Mouse (Mus musculus) induced T-regulatory cell, adult 2 months (primary cell): ENCODE data around the gene Gpr68.

Experiments
- DNase-seq: peaks from one replicate; pipeline ENCODE4 v3.0.0-alpha.2; 2012; ENCODE audit warnings: low read depth

The Gpr68 gene

GRCm38 (mm10) chr12:100907598-100908297 lies at the start of gene Gpr68:
TSS of gene Gpr68 (minus strand) at chr12:100908198.
- peak; percentile 53 for DNase-seq

DNA sequence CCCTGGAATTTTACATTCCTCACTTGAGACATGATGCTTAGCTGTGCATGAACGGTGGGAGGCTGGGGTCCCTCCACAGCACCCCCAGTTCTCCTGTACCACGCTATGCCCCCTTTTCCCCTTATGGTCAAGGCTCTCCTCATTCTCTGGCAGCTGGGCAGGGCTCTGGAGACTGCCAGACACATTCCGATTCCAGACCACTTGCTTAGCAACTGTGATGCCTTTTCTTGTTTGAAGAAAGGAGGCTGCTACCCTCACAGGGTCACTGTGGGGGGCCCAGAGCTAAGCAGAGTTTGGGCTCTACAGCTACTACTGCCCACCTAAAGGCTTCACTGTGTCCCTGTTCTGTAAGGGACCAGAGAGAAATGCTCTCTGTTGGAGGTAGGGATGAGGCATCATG lies 49.3 kb upstream of the Gpr68 start:
- no peak for DNase-seq

DNA sequence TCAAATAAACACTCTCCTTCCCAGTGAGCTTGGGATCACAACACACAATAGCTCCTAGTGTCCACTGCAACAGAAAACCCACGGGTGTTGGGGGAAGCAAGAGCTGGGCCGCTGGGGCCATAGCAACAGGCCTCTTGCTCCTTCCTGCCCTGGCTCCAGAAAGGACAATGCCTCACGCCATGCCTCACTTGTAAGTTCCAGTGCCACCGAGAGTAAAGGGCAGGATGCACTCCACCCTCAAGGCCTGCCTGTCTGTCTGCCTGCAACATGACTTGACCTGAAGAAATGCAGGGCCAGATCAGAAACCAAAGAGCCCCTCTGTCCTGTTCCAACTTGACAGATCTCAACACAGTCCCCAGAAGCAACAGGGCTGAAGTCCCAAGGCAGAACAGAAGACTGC lies 48.8 kb upstream of the Gpr68 start:
- no peak for DNase-seq

- no peak for DNase-seq
Measured at GRCm38 (mm10) chr12:100956028-100956427, 48.0 kb upstream of the Gpr68 start.

- no peak for DNase-seq
Measured at GRCm38 (mm10) chr12:100953926-100954325, 45.9 kb upstream of the Gpr68 start.

- DNase-seq, result peak; percentile 90
Measured at GRCm38 (mm10) chr12:100952193-100952931, 44.4 kb upstream of the Gpr68 start.

DNA sequence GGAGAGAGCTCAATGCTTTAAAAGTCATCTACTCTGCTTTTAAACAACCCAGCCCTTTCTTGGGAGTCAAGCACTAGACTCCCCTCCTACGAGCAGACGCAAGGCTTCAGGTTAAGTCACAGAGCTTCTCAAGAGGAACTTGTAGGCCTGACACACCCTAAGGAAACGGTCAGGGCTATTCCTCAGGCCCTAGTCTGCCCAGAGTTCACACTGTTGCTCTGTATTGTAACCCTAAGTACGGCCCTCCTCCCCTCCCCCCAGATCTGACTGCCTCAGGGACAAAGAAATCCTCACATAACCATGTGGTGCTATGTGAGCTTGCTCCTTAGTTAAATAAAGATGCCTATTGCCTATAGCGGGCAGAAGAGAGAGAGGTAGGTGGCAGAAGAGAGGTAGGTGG lies 41.1 kb upstream of the Gpr68 start:
- no peak for DNase-seq

- DNase-seq, result no peak
Measured at GRCm38 (mm10) chr12:100948021-100948420, 40.0 kb upstream of the Gpr68 start.

DNA sequence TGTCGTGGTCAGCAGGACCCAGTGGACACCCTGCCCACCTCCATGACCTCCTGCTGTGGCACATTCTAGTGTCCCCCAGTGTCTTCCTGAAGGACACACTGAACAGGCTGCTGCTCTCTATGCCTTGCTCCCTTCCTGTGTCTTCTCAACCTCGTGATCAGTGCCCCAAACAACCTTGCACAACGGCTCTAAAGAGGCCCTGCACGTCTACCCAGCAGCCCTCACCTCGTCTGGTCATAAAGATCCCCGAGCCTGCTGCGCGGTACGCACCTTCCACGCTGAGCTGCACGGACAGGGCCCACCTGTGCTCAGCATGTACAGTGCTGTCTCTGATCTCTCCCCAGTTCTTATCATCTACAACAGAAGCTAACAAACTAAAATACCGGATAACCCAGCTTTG lies 38.0 kb upstream of the Gpr68 start:
- DNase-seq, result no peak

DNA sequence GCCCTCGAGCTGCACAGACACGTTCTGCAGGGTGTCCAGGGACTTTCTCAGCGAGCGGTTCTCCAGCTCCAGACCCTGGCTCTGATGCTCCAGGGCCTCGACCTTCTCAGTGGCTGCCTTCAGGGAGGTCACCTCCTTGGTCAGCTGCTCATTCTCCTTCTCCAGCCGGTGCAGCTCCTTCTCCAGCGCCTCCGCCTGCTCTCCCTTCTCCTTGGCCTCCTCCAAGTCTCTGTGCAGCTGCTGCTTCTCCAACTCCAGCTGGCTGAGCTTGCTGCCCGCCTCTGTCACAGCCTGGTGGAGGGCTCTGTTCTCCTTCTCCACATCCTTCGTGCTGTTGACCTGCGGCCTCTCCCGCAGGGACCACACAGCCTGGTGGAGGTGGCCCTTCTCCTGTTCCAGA lies 37.5 kb upstream of the Gpr68 start:
- DNase-seq, result no peak

- DNase-seq, result no peak
Measured at GRCm38 (mm10) chr12:100944921-100945336, 36.9 kb upstream of the Gpr68 start.

DNA sequence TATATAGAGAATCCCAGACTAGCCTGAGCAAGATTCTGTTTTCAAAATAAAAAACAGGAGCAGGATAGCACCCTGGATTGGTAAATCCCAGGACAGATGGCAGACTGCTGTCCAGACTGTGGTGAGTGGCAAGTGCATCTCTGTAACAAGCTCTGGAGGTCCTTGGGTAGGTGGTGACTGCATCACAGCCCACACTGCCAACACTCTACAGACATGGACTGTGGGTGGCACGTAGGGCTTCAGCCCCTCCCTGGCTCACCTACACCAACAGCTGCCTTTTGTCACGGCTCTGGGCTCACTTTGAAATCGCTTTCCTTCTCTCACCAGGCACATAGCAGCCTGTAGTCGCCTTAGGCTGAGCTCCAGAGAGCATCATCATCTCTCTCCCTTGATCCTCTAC lies 35.1 kb upstream of the Gpr68 start:
- DNase-seq, result no peak

- no peak for DNase-seq
Measured at GRCm38 (mm10) chr12:100941361-100941760, 33.4 kb upstream of the Gpr68 start.

DNA sequence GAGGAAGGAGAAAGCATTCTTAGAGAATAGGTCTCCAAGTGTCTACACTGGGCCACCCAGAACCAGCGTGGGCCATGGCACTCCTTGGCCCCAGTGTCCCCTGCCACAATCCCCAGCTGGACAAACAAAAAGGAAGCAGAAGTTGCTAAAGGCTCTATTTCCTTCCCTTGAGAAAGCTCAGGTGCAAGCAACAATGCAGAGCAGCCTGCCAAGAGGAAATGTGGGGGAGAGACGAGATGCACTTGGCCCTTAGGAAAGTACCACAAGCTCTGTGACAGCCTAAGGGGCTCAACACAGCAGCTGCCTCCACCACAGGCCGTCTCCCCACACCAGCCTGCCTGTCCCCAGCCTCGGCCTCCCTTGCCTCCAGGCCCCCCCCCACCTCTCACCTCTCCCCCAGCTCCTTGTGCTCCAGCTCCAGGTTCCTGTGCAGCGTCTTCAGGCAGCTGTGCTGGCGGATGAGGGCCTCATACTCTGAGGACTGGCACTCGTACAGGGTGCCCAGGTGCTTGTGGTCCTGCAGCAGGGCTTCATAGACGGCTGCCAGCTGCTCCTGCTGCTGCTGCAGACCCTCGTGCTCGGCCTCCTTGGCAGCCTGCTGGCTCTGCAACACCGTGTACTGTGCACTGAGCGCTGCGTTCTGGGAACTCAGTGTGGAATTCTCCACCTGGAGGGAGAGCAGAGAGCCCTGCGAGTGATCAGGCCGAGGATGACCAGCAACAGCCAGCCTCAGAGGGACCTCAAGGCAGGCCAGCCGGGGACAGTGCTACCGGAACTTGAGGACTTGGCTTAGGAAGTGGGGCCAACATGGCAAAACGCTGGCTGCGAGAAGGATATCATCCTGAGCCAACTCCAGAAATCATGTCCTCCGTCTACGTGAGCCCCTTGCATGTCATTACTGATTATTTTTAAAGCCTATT lies 29.7 kb upstream of the Gpr68 start:
- no peak for DNase-seq

GRCm38 (mm10) chr12:100936737-100937136 lies 28.7 kb upstream of the Gpr68 start:
- no peak for DNase-seq

DNA sequence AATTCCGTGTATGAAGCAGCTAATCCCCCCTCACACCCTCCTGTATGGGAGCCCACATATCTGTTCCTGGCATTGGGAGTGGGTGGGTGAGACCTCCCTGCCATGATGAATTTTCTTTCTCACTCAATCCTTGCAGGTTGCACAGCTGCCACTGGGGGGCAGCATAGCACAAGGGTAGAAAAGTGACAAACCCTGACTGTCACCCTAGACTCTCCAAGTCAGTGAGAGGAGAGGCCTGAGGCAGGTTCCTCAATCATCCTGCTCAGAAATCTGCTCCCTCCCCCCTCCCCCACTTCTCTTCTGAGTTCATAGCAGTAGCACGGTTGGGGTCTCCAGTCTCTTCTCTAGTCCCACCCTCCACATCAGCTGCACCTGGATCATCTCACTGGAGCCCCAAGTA lies 28.1 kb upstream of the Gpr68 start:
- peak; percentile 89 for DNase-seq

- DNase-seq, result no peak
Measured at GRCm38 (mm10) chr12:100934796-100935195, 26.8 kb upstream of the Gpr68 start.

DNA sequence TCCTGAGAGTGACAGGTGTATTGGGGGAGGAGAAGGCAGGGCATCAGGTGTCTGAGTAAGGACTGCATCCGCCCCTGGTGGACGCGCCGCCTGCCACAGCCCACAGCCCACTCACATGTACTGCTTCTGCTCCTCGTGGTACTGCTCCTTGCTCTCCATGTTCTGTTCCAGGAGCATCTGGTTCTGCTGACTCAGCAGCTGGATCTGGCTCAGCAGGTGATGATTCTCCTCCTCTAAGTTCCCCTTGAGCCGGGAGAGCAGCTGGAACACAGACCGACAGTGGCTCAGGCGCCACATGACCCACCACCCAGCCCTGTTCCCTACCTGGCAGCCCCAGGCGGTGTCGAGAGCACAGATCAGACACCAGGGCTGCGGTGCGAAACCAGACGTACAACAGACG lies 23.7 kb upstream of the Gpr68 start:
- no peak for DNase-seq

DNA sequence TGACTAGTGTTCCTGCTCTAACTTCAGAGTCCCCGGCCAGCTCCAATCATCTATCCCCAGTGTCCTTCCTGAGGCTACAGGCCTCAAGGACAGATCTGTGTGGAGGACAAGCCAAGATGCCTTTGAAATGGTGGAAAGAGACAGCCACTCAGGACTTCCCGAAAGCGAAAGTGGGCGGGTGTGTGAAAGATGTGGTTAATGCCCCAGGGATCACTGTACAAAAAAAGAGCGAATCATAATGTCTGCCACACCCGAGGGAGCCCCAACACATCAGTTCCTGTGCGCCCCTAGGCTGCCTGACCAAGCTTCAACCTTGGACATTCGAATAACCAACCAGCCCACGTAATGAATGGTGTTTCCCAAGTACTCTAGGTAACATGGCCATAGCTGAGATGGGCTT lies 20.3 kb upstream of the Gpr68 start:
- peak; percentile 52 for DNase-seq

- DNase-seq, result peak; percentile 92
Measured at GRCm38 (mm10) chr12:100925644-100926619, 17.9 kb upstream of the Gpr68 start.

DNA sequence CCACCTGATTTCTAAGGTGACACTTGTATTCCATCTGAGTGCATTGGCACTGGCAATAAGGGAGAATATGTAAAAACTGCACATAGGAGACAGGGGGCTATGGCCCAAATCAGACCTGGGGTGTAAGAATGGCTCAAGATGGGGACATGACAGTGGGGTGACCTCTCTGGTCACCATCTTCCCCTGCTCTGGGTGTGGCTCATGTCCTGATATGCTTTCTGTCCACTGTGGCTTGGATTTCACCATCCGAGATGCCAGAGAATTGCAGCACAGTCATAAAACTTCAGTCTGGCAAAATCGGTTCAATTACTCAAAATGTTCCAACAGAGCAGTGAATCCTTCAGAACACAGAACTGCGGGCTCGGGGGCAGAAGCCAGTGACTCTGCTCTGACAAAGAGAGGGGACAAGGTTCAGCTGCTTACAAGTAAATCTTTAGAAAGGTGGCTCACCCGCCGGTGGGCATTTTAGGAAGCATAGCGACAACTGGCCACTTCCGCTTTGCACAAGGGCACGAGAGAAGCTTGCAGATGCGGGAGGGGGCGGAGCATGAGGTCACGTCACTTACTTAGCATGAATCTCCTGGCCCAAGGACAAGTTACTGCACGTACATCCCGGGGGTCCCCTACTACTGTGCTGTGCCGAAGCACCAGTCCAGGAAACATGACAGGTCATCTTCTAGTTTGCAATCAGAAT lies 16.8 kb upstream of the Gpr68 start:
- no peak for DNase-seq
